Mouse (Mus musculus) hindbrain, embryonic 13.5 days (tissue): ENCODE measurements at regions not wholly inside any gene's neighbourhood (a gene's known extent, or its start where the extent isn't known, plus 50 kb on each side); places are given as distances from the start of the nearest gene placed in this dataset.

Source experiments
- ATAC-seq: fragments of 200-750 bp; cut with Nextera tagmentation; 2 replicates; pipeline ENCODE4 v1.8.0; 2017; ENCODE audit warnings: moderate TSS enrichment; ENCODE audit not compliant: low FRiP score
- H3K27ac ChIP-seq: fragments of 300-500 bp; sonication (generic); 2 replicates; pipeline ENCODE4 v1.5.1; 2015; ENCODE audit warnings: inconsistent platforms, mild to moderate bottlenecking, moderate library complexity
- H3K27me3 ChIP-seq: fragments of 300-500 bp; sonication (generic); 2 replicates; pipeline ENCODE4 v1.6.1; 2015; ENCODE audit warnings: mild to moderate bottlenecking, inconsistent platforms
- H3K36me3 ChIP-seq: fragments of 300-500 bp; sonication (generic); 2 replicates; pipeline ENCODE4 v1.6.1; 2015; ENCODE audit warnings: mild to moderate bottlenecking, inconsistent platforms
- H3K4me1 ChIP-seq: fragments of 300-500 bp; sonication (generic); replicated peaks from 2 replicates; pipeline ENCODE4 v1.6.1; 2015; ENCODE audit warnings: inconsistent platforms
- H3K4me2 ChIP-seq: fragments of 300-500 bp; sonication (generic); 2 replicates; pipeline ENCODE4 v1.6.1; 2015; ENCODE audit warnings: inconsistent platforms, mild to moderate bottlenecking, moderate library complexity
- H3K4me3 ChIP-seq: fragments of 300-500 bp; sonication (generic); 2 replicates; pipeline ENCODE4 v1.5.1; 2015; ENCODE audit warnings: mild to moderate bottlenecking, inconsistent platforms
- H3K9ac ChIP-seq: fragments of 300-500 bp; sonication (generic); 2 replicates; pipeline ENCODE4 v1.6.1; 2015; ENCODE audit warnings: mild to moderate bottlenecking, inconsistent platforms
- H3K9me3 ChIP-seq: fragments of 300-500 bp; sonication (generic); 2 replicates; pipeline ENCODE4 v1.6.1; 2016; ENCODE audit warnings: inconsistent platforms
- WGBS: fragments of 180-500 bp; shearing (Covaris S2); methylation state at CpG from one replicate; pipeline ENCODE4 v1.1.7; 2015; 5-methylcytosine and 5-hydroxymethylcytosine counted together

DNA sequence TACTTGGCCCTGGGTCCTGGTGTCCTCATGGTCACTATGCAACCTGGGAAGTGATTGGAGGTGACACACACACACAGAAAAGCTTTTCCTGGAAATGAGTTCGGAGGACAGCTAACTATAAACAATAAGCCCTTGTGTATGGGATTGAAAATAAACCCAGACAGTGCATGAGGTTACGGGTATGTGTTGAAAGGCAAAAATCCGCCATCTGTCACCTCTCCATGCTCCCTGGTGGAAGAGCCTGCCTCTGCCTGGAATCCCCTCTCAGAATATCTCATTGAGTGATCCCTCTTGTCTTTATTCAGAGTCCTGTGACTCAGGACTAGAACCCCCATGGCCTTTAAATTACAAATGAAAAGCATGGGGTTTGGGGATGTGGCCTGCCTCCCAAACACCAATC, 276.2 kb downstream of the Pik3r1 start:
- no peaks in the 10 kb centered on the region for H3K9me3 ChIP-seq
- ATAC-seq, result no peak
- no peak overlapping the region for H3K27ac ChIP-seq
- no peaks in the 10 kb centered on the region for H3K36me3 ChIP-seq
- WGBS, result 12% methylated on average over 3 of the region's 3 CpGs
- no peak overlapping the region for H3K9ac ChIP-seq
- H3K27me3 ChIP-seq, result no peaks in the 10 kb centered on the region
- no peak overlapping the region for H3K4me3 ChIP-seq
- no peak overlapping the region for H3K4me2 ChIP-seq
- H3K4me1 ChIP-seq, result 0 out of 2 replicates have a peak, but pooled peaks cover 3% of the 10 kb centered on the region

DNA sequence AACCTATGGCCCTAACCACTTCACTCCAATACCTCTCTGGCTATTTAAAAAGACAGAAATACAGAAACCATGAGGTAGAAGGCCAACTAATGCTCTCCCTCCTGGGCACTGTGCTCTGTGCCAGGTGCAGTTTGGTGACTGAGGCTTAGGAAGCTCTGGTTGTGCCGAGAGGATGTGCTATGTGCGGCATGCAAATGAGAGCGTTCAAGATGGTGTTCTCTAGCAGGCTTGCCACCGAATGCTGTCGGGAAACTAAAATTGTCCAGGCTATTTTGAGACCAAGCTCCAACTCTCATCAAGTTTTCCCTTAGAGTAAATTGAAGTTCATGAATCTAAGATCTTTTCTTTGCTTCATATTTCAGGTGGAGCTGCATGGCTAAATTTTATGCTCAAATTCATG, 277.1 kb downstream of the Pik3r1 start:
- Histone ChIP-seq H3K9me3 (no peaks in the 10 kb centered on the region), H3K27ac (no peak overlapping the region), H3K27me3 (no peaks in the 10 kb centered on the region), H3K4me3 (no peak overlapping the region), H3K4me1 (0 out of 2 replicates have a peak, but pooled peaks cover 3% of the 10 kb centered on the region), H3K4me2 (no peak overlapping the region), H3K36me3 (no peaks in the 10 kb centered on the region), H3K9ac (no peak overlapping the region)
- WGBS, result 83% methylated on average over 5 of the region's 5 CpGs
- ATAC-seq, result no peak

GRCm38 (mm10) chr13:101487621-101488020, 280.4 kb downstream of the Pik3r1 start:
- no peaks in the 10 kb centered on the region for H3K36me3 ChIP-seq
- H3K9ac ChIP-seq, result no peak overlapping the region
- H3K9me3 ChIP-seq, result no peaks in the 10 kb centered on the region
- H3K4me2 ChIP-seq, result no peak overlapping the region
- ATAC-seq, result no peak
- H3K27ac ChIP-seq, result no peak overlapping the region
- no peak overlapping the region for H3K4me3 ChIP-seq
- WGBS, result 90% methylated on average over 2 of the region's 2 CpGs
- 0 out of 2 replicates have a peak, but pooled peaks cover 3% of the 10 kb centered on the region for H3K4me1 ChIP-seq
- no peaks in the 10 kb centered on the region for H3K27me3 ChIP-seq

DNA sequence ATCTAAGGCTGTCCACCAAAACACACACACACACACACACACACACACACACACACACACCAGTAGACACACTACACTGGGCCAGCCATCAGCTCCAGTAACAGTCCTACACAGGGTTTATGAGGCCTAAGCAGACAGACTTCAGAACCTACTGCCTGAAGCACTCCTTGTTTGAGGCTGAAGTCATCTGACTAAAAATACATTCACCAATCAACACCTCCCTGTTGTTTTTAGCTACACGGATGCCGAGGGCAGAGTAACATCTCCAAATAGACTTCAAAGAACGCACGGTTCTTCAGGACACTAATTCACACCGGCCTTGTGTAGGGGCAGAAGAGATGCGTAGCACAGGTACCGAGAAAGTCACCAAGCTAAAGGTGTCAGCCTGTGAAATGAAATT, 282.2 kb downstream of the Pik3r1 start:
- Histone ChIP-seq H3K4me2 (no peak overlapping the region), H3K4me1 (peaks cover 4% of the 10 kb centered on the region), H3K27me3 (no peaks in the 10 kb centered on the region), H3K9me3 (no peaks in the 10 kb centered on the region), H3K4me3 (no peak overlapping the region), H3K9ac (no peak overlapping the region), H3K27ac (no peak overlapping the region), H3K36me3 (no peaks in the 10 kb centered on the region)
- ATAC-seq, result no peak
- 93% methylated on average over 7 of the region's 7 CpGs for WGBS

- Histone ChIP-seq H3K9ac (no peak overlapping the region), H3K9me3 (no peaks in the 10 kb centered on the region), H3K27ac (no peak overlapping the region), H3K27me3 (no peaks in the 10 kb centered on the region), H3K4me2 (no peak overlapping the region), H3K36me3 (no peaks in the 10 kb centered on the region), H3K4me3 (no peak overlapping the region), H3K4me1 (peaks cover 4% of the 10 kb centered on the region)
- WGBS, result 61% methylated on average over 3 of the region's 3 CpGs
- no peak for ATAC-seq
Measured at GRCm38 (mm10) chr13:101483816-101484215, 284.2 kb downstream of the Pik3r1 start.

DNA sequence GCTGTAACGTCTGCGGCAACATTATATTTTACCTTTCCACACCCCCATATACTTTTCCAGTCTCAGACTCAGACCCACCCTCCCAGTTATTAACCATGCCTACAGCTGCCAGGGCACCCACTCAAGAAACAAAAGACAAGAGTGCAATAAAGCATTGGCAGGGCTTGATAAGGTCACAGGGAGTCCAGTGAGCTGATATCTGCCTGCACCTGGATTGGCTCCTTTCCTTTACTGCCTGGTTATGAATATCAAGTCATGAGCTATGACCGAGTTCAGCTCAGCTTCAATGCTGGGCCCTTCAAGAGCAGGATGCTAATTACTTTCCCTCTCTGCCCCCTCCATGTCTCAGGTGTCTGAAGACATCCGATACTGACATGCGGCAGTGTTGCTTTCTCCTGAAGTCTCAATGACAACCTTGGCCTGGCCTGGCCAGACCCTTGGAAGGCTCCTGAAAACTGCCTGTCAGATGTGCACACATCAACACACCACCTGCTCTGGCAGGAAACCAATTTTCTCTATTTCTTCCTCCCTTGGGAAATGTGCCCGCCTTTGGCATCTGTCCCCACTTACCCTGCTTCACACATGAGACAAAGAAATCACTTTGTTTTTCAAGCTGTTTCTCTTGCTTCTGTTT, 286.3 kb downstream of the Pik3r1 start:
- no peaks in the 10 kb centered on the region for H3K27me3 ChIP-seq
- no peak overlapping the region for H3K4me3 ChIP-seq
- H3K4me2 ChIP-seq, result no peak overlapping the region
- H3K27ac ChIP-seq, result no peak overlapping the region
- H3K9me3 ChIP-seq, result no peaks in the 10 kb centered on the region
- H3K4me1 ChIP-seq, result peaks cover 4% of the 10 kb centered on the region
- no peaks in the 10 kb centered on the region for H3K36me3 ChIP-seq
- ATAC-seq, result 0 out of 2 replicates have a peak, but pooled peaks have one; percentile 28
- H3K9ac ChIP-seq, result no peak overlapping the region
- 71% methylated on average over 6 of the region's 6 CpGs for WGBS

GRCm38 (mm10) chr13:101479297-101479652, 288.7 kb downstream of the Pik3r1 start:
- Histone ChIP-seq H3K9ac (no peak overlapping the region), H3K4me2 (no peak overlapping the region), H3K36me3 (no peaks in the 10 kb centered on the region), H3K4me3 (no peak overlapping the region), H3K9me3 (no peaks in the 10 kb centered on the region), H3K27me3 (no peaks in the 10 kb centered on the region), H3K27ac (no peak overlapping the region), H3K4me1 (peaks cover 4% of the 10 kb centered on the region)
- no peak for ATAC-seq
- 87% methylated on average over 2 of the region's 2 CpGs for WGBS

DNA sequence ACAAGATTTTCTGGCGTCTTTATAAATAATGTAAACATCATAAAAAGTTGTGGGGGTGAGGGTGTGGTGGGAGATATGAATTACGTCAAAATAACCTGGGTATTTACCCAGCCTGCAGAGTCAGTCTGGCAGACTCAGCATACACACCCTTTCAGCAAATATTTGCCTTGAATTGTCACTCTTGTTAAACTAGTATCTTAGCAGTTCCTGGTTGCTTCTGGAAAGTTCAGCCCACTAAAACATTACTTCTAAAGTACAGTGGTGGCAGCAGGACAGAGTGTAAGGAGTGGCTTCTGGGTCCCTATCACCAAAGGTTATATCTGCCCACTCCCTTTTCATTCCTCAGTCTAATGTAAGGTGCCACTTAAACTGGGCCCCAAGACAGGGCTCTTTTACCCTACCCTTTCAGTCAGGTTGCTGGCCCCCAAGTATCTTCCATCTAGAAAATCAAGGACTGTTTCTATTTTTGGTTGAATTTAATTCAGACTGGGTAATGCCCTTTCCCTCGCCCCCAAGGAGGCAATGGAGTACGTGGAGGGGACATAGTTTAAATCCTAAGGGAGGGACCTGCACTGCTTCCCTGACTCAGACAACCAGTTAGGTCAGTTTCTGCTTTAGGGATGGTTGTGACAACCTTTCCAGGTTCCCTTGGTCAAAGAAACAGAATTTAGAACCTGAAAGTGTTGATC, 289.3 kb downstream of the Pik3r1 start:
- 74% methylated on average over 4 of the region's 4 CpGs for WGBS
- no peak overlapping the region for H3K4me3 ChIP-seq
- no peak for ATAC-seq
- no peak overlapping the region for H3K4me2 ChIP-seq
- no peak overlapping the region for H3K9ac ChIP-seq
- no peaks in the 10 kb centered on the region for H3K27me3 ChIP-seq
- peaks cover 4% of the 10 kb centered on the region for H3K4me1 ChIP-seq
- no peaks in the 10 kb centered on the region for H3K36me3 ChIP-seq
- no peaks in the 10 kb centered on the region for H3K9me3 ChIP-seq
- no peak overlapping the region for H3K27ac ChIP-seq

GRCm38 (mm10) chr13:101473349-101473748, 294.7 kb downstream of the Pik3r1 start:
- Histone ChIP-seq H3K9me3 (no peaks in the 10 kb centered on the region; the same call in 1 of the 2 replicates), H3K36me3 (no peaks in the 10 kb centered on the region), H3K4me2 (no peak overlapping the region), H3K27me3 (no peaks in the 10 kb centered on the region), H3K9ac (no peak overlapping the region), H3K4me3 (no peak overlapping the region), H3K27ac (no peak overlapping the region), H3K4me1 (no peaks in the 10 kb centered on the region)
- WGBS, result 91% methylated on average over 8 of the region's 8 CpGs
- ATAC-seq, result no peak

DNA sequence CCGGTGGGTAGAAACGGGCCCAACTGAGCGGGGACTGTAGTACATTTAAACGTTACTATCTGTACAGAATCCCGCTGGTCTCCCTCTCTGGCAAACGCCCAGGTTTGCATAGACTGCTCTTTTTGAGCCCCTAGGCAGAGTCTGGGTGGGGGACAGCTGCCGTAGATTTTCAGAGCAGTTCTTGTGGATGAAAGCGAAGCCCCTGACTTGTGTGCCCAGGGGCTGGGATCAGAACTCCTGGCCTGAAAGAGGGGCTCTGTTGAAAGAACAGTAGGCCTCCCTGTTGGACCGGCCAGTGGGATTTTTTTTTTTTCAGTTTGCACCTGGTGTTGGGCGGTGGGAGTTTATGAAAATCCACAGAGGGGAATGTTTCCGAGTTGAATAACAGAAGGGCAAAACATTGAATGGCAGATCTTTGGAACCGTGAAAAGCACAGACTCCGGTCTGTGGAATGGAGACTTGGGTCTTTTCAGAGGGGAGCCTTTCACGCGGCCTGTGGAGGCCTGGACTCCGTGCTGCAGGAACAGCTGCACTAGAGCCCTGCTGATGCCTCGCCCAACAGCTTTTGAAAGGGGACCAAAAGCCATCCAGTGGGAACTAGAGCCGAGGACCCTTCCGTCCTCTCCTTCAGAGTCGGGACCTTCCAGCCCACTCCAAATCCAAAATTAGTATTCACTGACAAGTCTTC, 297.3 kb downstream of the Pik3r1 start:
- H3K4me3 ChIP-seq, result no peak overlapping the region
- no peaks in the 10 kb centered on the region for H3K36me3 ChIP-seq
- no peak overlapping the region for H3K9ac ChIP-seq
- H3K4me2 ChIP-seq, result no peak overlapping the region
- no peak overlapping the region for H3K27ac ChIP-seq
- WGBS, result 66% methylated on average over 20 of the region's 20 CpGs
- no peaks in the 10 kb centered on the region; the same call in 1 of the 2 replicates for H3K9me3 ChIP-seq
- no peaks in the 10 kb centered on the region for H3K27me3 ChIP-seq
- ATAC-seq, result no peak
- H3K4me1 ChIP-seq, result no peaks in the 10 kb centered on the region

DNA sequence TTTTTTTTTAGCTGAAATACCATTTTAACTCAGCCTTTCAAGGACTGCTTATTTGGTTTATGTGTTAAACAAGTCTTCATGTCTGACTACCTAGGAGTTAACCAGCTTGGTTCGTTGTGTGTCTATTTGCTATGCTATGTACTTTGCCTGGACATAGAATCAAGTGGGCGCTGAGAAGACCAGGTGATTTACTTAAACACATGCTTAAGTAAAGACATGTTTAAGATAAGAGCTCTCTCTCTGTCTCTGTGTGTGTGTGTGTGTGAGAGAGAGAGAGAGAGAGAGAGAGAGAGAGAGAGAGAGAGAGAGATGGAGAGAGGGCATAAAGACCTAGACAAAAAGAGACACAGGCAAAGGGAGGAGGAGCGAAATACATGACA, 302.3 kb downstream of the Pik3r1 start:
- no peaks in the 10 kb centered on the region for H3K36me3 ChIP-seq
- no peak overlapping the region for H3K27ac ChIP-seq
- no peak overlapping the region for H3K4me3 ChIP-seq
- no peaks in the 10 kb centered on the region for H3K27me3 ChIP-seq
- no peak overlapping the region for H3K4me2 ChIP-seq
- WGBS, result 91% methylated on average over 3 of the region's 3 CpGs
- no peak for ATAC-seq
- H3K9me3 ChIP-seq, result no peaks in the 10 kb centered on the region; the same call in 1 of the 2 replicates
- H3K4me1 ChIP-seq, result no peaks in the 10 kb centered on the region
- H3K9ac ChIP-seq, result no peak overlapping the region

DNA sequence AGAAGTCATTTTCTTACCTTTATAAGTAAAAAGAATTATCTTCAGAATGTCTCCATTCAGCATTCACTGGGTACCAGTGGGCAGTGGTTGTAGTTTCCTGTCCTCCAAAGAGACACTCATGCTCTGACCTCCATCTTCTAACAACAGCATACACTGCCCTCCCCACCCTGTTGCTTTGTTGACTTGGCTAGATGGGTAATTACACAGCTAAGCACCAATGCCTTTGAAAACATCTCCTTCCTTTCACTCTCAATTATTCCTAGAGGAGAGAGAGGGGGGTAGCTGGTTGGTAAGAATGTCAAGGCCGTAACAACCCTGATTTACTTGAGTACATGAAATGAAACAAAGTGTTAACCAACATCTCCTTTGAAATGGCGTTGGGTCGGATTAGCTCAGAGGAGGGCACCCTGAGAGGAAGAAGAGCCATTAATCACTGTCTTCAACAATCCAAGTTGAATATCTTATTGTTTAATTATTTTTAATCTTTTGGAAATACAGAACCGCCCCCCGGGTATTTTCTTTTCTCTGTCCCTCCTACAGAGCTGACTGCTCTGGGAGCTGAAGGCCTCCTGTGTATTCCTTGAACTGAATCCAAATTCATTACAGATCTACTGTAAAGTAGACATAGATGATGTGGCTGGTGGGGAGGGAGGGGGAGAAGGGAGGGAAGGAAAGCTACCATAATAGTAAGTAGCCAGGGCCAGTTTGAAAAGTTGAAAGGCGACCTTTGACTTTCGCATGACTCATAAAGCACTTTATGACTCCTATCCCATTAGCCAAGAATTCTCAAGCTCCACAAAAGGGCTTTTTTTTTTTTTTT, 302.9 kb downstream of the Pik3r1 start:
- Histone ChIP-seq H3K27ac (no peak overlapping the region), H3K9me3 (no peaks in the 10 kb centered on the region; the same call in 1 of the 2 replicates), H3K4me3 (no peak overlapping the region), H3K4me1 (no peaks in the 10 kb centered on the region), H3K27me3 (no peaks in the 10 kb centered on the region), H3K36me3 (no peaks in the 10 kb centered on the region), H3K9ac (no peak overlapping the region), H3K4me2 (no peak overlapping the region)
- ATAC-seq, result no peak
- 56% methylated on average over 7 of the region's 7 CpGs for WGBS
